Mouse (Mus musculus) stomach, embryonic 15.5 days (tissue): Measurements from ENCODE around the gene Ifnar1. TPM values are rescaled to one million over a fixed set of nuclear protein-coding genes. Genes with fewer than 3 reads are reported as not detected.
A peak's percentile ranks its signal among the peaks of the same experiment; 100 is the strongest.

Experiments
- ATAC-seq: fragments of 200-750 bp; cut with Nextera tagmentation; 2 replicates; pipeline ENCODE4 v1.8.0; 2017; ENCODE audit warnings: low read depth, moderate number of reproducible peaks, moderate TSS enrichment; ENCODE audit not compliant: insufficient read depth, low FRiP score
- H3K27ac ChIP-seq: fragments of 300-500 bp; sonication (generic); 2 replicates; pipeline ENCODE4 v1.5.1; 2015; ENCODE audit warnings: mild to moderate bottlenecking, inconsistent platforms
- H3K27me3 ChIP-seq: fragments of 300-500 bp; sonication (generic); replicated peaks from 2 replicates; pipeline ENCODE4 v1.6.1; 2015; ENCODE audit warnings: inconsistent platforms
- H3K36me3 ChIP-seq: fragments of 300-500 bp; sonication (generic); 2 replicates; pipeline ENCODE4 v1.6.1; 2015; ENCODE audit warnings: inconsistent platforms
- H3K4me1 ChIP-seq: fragments of 300-500 bp; sonication (generic); 2 replicates; pipeline ENCODE4 v1.6.1; 2015; ENCODE audit warnings: inconsistent platforms
- H3K4me2 ChIP-seq: fragments of 300-500 bp; sonication (generic); 2 replicates; pipeline ENCODE4 v1.6.1; 2015; ENCODE audit warnings: mild to moderate bottlenecking, inconsistent platforms
- H3K4me3 ChIP-seq: fragments of 300-500 bp; sonication (generic); replicated peaks from 2 replicates; pipeline ENCODE4 v1.5.1; 2015; ENCODE audit warnings: inconsistent platforms
- H3K9ac ChIP-seq: fragments of 300-500 bp; sonication (generic); 2 replicates; pipeline ENCODE4 v1.6.1; 2015; ENCODE audit warnings: inconsistent platforms
- H3K9me3 ChIP-seq: fragments of 300-500 bp; sonication (generic); 2 replicates; pipeline ENCODE4 v1.6.1; 2016; ENCODE audit warnings: inconsistent platforms
- WGBS: fragments of 180-500 bp; shearing (Covaris S2); methylation state at CpG from one replicate; pipeline ENCODE4 v1.1.7; 2015; 5-methylcytosine and 5-hydroxymethylcytosine counted together
- polyA plus RNA-seq: library from polyadenylated mRNA; unstranded; fragments of >200 nt; fragmentation: Nextera tagmentation; extraction: Ambion mirVana; gene quantifications from 2 replicates; pipeline ENCODE4 v1.2.1, GENCODE M21; 2015

Gene Ifnar1
- polyA plus RNA-seq, 1 experiment from 2014 or later, result 48.8 TPM

DNA sequence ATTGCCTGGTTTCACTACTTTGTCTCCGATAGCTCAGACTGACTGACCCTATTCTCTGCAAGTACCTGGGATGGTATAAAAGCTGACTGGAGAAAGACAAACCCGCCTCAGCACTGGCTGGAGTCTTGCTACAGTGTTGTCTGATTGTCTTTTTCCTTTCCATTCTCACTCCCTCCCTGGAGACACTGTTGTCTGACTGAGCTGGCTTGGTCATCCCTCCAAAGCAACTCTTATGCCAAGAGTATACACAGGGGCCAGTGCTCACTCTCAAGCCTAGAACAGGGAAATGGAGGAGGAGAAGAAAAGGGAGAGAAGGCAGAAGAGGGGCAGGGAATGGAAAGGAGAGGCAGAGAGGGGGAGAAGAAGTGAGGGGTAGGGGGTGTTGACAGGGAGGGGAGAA lies 47.4 kb downstream of the Ifnar1 start:
- H3K9ac ChIP-seq, result no peak overlapping the region
- no peak overlapping the region for H3K27ac ChIP-seq
- 0 out of 2 replicates have a peak, but pooled peaks cover 3% of the 10 kb centered on the region for H3K27me3 ChIP-seq
- no peaks in the 10 kb centered on the region for H3K9me3 ChIP-seq
- 41% methylated on average over 2 of the region's 2 CpGs for WGBS
- no peak overlapping the region for H3K4me2 ChIP-seq
- no peak for ATAC-seq
- H3K4me3 ChIP-seq, result no peak overlapping the region
- no peaks in the 10 kb centered on the region for H3K36me3 ChIP-seq
- no peaks in the 10 kb centered on the region for H3K4me1 ChIP-seq

DNA sequence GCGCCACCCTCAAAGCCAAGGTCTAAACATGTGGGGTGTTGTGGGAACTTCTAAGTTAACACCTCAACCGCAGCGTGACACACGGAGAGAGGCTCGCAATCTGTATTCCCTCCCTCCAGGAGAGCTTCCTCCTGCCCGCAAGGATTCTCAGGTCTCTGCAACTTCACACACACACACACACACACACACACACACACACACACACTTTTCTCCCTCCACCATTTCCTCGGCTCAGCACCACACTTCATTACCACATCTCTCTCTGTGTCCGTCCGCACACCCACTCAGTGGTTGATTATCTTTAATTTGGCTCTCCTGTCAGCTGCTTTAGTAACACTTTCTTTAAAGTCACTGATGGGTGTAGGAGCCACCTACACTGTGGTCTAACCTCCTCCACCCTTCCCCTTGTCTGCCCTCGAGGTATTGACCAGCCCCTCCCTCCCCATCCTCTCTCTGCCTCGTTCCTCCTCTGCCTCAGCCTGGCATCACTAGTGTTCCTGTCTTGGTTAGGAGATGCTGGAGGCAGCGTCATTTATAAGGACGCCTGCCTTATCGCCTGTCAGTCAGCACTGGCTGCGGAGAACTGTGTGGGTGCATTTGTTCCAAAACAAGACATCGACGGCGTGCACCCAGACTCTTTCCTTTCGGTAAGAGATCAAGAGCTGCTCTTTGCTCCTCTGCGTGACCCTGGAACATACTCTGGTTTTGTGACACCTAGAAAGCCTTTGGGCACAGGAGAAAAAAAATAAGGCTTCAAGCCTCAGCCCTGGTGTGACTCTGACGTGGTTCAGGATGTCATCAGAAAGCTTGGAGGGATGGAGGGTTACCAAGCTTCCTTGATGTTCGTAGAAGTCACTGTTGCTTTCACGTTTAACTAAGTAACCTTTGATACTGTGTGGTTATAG lies 48.3 kb downstream of the Ifnar1 start:
- 60% methylated on average over 22 of the region's 23 CpGs for WGBS
- no peak for ATAC-seq
- Histone ChIP-seq H3K4me1 (no peaks in the 10 kb centered on the region), H3K4me3 (no peak overlapping the region), H3K36me3 (no peaks in the 10 kb centered on the region), H3K27ac (no peak overlapping the region), H3K27me3 (0 out of 2 replicates have a peak, but pooled peaks cover 3% of the 10 kb centered on the region), H3K9ac (no peak overlapping the region), H3K9me3 (no peaks in the 10 kb centered on the region), H3K4me2 (no peak overlapping the region)

DNA sequence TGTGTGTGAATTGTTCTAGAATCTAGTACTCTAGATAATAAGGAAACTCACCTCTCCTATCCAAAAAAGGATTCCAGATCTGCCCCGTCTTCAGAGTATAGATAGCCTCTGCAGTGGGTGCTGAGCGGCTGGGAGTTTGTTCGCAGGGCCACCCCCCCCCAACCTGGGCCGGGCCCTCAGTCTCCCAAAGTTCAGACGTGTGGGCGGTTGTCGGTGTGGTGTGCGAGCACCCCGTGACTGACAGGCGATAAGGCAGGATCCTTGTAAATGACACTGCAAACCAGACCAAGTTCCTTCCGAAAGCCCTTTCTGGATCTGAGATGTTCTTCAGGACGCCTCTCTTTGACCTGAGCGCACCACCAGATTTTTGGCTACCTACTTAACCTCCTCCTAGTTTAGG lies 49.4 kb downstream of the Ifnar1 start:
- Histone ChIP-seq H3K27me3 (0 out of 2 replicates have a peak, but pooled peaks cover 3% of the 10 kb centered on the region), H3K36me3 (no peaks in the 10 kb centered on the region), H3K4me1 (peaks cover 3% of the 10 kb centered on the region; the same call in 1 of the 2 replicates), H3K27ac (no peak overlapping the region), H3K9me3 (no peaks in the 10 kb centered on the region), H3K4me2 (no peak overlapping the region), H3K9ac (no peak overlapping the region), H3K4me3 (no peak overlapping the region)
- 50% methylated on average over 13 of the region's 13 CpGs for WGBS
- ATAC-seq, result peak; percentile 89

DNA sequence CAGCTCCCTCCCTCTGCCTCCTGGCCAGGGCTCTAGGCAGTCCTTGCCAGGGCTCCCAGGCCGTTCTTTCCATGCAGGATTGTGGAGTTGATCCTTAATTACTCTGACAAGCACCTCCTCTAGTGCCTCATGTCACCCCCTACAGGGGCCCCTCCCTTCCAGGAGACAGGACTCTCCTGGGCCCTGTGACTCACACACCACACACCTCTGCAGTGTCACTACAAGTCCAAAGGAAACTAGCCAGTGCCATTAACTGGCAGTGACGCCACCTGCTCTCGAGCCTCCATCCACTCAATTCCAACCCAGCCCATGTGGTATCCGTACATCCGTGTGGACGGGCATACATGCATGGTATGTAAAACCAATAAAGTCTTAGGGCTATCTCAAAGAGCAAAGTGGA lies 49.9 kb downstream of the Ifnar1 start:
- no peaks in the 10 kb centered on the region for H3K36me3 ChIP-seq
- H3K4me3 ChIP-seq, result no peak overlapping the region
- H3K9ac ChIP-seq, result no peak overlapping the region
- H3K27me3 ChIP-seq, result 0 out of 2 replicates have a peak, but pooled peaks cover 3% of the 10 kb centered on the region
- no peak overlapping the region for H3K27ac ChIP-seq
- no peak overlapping the region for H3K4me2 ChIP-seq
- no peaks in the 10 kb centered on the region for H3K9me3 ChIP-seq
- ATAC-seq, result no peak
- 83% methylated on average over 6 of the region's 6 CpGs for WGBS
- peaks cover 3% of the 10 kb centered on the region; the same call in 1 of the 2 replicates for H3K4me1 ChIP-seq

DNA sequence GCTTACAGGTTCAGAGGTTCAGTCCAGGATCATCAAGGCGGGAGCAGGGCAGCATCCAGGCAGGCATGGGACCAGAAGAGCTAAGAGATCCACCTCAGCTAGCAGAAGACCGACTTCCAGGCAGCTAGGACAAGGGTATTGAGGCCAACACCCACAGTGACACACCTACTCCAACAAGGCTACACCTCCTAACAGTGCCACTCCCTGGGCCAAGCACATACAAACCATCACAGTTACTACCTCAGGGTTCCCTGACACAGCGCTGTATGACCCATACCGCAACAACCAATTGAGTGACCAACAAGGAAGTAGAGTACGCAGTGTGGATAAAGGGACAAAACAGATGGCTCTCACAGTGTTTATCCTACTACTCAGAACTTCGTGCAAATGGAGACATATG lies 51.3 kb downstream of the Ifnar1 start:
- peaks cover 4% of the 10 kb centered on the region; the same call in 1 of the 2 replicates for H3K4me1 ChIP-seq
- no peak overlapping the region for H3K4me2 ChIP-seq
- 81% methylated on average over 6 of the region's 6 CpGs for WGBS
- H3K9ac ChIP-seq, result no peak overlapping the region
- H3K36me3 ChIP-seq, result no peaks in the 10 kb centered on the region
- H3K27me3 ChIP-seq, result 0 out of 2 replicates have a peak, but pooled peaks cover 3% of the 10 kb centered on the region
- H3K9me3 ChIP-seq, result no peaks in the 10 kb centered on the region
- peak; percentile 57 for ATAC-seq
- H3K4me3 ChIP-seq, result no peak overlapping the region
- H3K27ac ChIP-seq, result no peak overlapping the region

DNA sequence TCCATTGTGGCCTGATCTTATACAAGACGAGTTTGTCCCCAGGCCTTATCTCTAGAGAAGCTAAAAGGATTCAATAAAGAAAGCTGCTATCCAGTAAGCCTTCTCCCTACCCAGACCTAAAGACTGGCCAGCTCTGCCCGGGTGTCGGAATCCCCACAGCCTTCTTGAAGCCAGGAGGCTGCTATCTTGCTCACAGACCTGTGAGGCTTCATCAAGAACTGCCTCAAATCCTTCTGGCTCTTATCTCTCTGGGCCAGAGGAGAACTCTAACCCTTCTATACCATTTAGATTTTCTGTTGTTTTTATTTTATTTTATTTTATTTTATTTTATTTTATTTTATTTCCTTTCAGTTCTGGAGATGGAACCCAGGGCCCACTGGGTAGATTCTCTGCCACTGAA lies 52.0 kb downstream of the Ifnar1 start:
- no peak for ATAC-seq
- Histone ChIP-seq H3K9ac (no peak overlapping the region), H3K4me2 (no peak overlapping the region), H3K9me3 (no peaks in the 10 kb centered on the region), H3K4me1 (peaks cover 8% of the 10 kb centered on the region), H3K4me3 (no peak overlapping the region), H3K27ac (no peak overlapping the region), H3K36me3 (no peaks in the 10 kb centered on the region), H3K27me3 (0 out of 2 replicates have a peak, but pooled peaks cover 3% of the 10 kb centered on the region)
- WGBS, result 69% methylated on average over 3 of the region's 3 CpGs

DNA sequence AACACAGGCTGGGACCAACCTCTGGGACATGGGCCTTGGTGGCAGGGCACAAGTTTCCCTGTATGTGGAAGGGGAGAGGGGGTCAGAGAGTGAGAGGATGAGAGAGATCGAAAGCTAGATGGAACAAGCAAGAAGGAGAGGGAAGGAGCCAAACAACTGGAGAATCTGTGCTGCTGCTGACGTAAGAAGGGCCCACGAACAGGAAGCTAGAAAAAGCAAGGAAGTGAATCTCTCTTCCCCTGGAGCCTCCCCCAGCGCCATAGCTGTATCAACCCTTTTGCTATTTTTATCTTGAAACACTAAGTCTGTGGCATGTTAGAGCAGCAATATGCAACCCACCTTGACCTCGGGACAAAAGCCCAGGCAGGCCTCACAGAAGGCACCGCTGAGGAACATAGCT lies 53.0 kb downstream of the Ifnar1 start:
- H3K9ac ChIP-seq, result no peak overlapping the region
- 0 out of 2 replicates have a peak overlapping the region, but pooled peaks have one; percentile 21 for H3K27ac ChIP-seq
- 59% methylated on average over 6 of the region's 6 CpGs for WGBS
- peaks cover 8% of the 10 kb centered on the region for H3K4me1 ChIP-seq
- no peak overlapping the region for H3K4me2 ChIP-seq
- no peak overlapping the region for H3K4me3 ChIP-seq
- H3K9me3 ChIP-seq, result no peaks in the 10 kb centered on the region
- 0 out of 2 replicates have a peak, but pooled peaks cover 3% of the 10 kb centered on the region for H3K27me3 ChIP-seq
- no peaks in the 10 kb centered on the region for H3K36me3 ChIP-seq
- no peak for ATAC-seq

DNA sequence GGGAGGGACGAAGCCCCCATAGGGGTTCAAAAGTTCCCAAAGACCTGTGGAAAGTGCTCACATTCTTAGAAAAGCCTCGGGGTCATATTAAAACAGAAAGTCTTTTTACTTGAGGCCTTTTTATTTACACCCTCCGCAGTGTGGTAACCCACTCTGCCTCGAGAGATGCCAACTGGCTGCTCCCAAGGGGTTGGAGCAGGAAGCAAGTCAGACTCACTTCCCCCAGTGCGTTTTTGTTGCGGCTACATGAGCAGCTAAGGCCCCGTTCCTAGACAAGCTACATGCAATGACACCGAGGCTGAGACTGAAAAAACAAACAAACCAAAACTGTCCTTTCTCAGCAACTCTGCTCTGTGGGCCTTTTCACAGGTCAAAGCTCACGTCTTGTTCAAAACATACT lies 53.5 kb downstream of the Ifnar1 start:
- H3K9me3 ChIP-seq, result no peaks in the 10 kb centered on the region
- 51% methylated on average over 9 of the region's 9 CpGs for WGBS
- H3K27me3 ChIP-seq, result 0 out of 2 replicates have a peak, but pooled peaks cover 3% of the 10 kb centered on the region
- no peak for ATAC-seq
- H3K4me3 ChIP-seq, result no peak overlapping the region
- 0 out of 2 replicates have a peak overlapping the region, but pooled peaks have one; percentile 21 for H3K27ac ChIP-seq
- H3K36me3 ChIP-seq, result no peaks in the 10 kb centered on the region
- no peak overlapping the region for H3K9ac ChIP-seq
- H3K4me2 ChIP-seq, result no peak overlapping the region
- peaks cover 8% of the 10 kb centered on the region for H3K4me1 ChIP-seq

DNA sequence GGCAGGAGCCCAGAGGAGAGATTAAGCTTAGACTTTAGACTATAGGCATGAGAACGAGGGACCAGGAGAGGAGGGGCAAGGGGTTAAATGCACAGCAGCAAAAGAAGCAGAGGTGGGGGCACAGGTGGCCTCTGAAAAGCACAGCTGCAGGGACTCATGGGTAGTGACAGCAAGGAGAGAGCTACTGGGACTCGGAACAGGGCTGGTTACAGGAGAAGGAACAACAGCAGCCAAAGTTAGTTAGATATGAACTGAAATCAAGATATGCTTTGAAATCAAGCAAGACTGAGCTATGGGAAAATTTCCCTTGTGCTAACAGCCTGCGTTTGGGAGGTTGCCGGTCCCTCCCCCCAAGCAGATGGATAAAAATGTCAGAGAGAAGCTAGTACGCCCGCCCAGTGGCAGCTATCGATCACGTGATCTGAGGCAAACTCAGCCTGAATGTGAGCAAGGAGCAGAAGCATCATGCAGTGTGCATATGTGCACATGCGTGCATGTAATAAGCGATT lies 56.6 kb downstream of the Ifnar1 start:
- Histone ChIP-seq H3K4me3 (no peak overlapping the region), H3K27me3 (no peaks in the 10 kb centered on the region), H3K9ac (no peak overlapping the region), H3K4me2 (peak overlapping the region; percentile 24), H3K9me3 (no peaks in the 10 kb centered on the region), H3K36me3 (no peaks in the 10 kb centered on the region), H3K27ac (0 out of 2 replicates have a peak overlapping the region, but pooled peaks have one; percentile 17), H3K4me1 (peaks cover 14% of the 10 kb centered on the region)
- peak; percentile 62 for ATAC-seq
- WGBS, result 28% methylated on average over 10 of the region's 10 CpGs

DNA sequence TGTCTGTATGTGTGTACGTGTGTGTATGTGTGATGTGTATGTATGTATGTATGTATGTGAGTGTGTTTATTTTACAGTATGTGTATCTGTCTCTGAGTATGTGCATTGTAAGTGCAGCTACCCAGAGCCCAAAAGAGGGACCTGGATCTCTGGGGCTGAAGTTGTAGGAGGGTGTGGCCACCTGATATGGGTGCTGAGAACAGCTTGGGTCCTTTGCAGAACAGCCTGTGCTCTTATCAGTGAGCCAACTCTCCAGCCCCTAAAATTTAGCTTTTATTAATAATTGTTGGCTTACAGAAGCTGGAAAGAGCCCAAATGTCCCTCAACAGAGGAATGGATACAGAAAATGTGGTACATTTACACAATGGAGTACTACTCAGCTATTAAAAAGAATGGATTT lies 58.6 kb downstream of the Ifnar1 start:
- peaks cover 18% of the 10 kb centered on the region for H3K4me1 ChIP-seq
- H3K36me3 ChIP-seq, result no peaks in the 10 kb centered on the region
- 100% methylated on average over 1 of the region's 1 CpGs for WGBS
- H3K27ac ChIP-seq, result no peak overlapping the region
- no peak overlapping the region for H3K4me3 ChIP-seq
- H3K9me3 ChIP-seq, result no peaks in the 10 kb centered on the region
- H3K4me2 ChIP-seq, result no peak overlapping the region
- H3K9ac ChIP-seq, result no peak overlapping the region
- no peak for ATAC-seq
- no peaks in the 10 kb centered on the region for H3K27me3 ChIP-seq

DNA sequence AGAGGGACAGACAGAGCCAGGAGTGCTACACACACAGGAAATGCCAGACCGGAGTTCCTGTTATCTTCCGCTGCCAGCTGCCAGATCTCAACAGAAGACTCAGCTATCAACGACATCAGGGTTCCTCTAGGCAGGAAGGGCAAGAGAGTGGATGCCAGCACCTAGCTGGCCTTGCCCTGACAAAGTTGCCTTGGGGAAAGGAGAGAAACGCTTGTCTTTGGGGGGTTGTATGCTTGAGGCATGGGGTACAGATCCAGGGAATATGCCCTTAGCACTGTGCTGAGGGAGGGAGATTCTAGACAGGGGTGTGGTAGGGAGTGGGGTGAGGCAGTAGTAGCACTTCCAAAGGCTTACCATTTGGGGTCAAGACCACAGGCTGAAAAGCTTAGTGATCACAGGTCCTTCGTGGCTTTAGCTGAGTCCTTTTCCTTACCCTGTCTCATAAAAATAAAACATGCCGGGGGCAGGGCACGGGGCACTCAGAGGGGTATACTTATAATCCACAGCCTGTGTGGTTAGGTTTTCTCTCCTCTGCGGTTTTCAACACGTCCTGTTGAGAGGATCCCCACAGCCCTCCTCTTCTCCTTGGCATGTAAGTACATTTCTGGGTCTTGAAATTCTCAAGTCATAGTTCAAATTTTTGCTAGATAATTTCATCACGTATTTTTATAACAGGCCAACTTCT lies 60.7 kb downstream of the Ifnar1 start:
- peak; percentile 24; the same call in 1 of the 2 replicates for ATAC-seq
- Histone ChIP-seq H3K4me1 (peaks cover 29% of the 10 kb centered on the region), H3K36me3 (no peaks in the 10 kb centered on the region), H3K27me3 (no peaks in the 10 kb centered on the region), H3K9me3 (no peaks in the 10 kb centered on the region), H3K4me2 (peak overlapping the region; percentile 60), H3K9ac (no peak overlapping the region), H3K4me3 (no peak overlapping the region), H3K27ac (peak overlapping the region; percentile 75)
- WGBS, result 49% methylated on average over 10 of the region's 10 CpGs
